Mouse (Mus musculus): Measurements from ENCODE around the gene E030030I06Rik. TPM values are rescaled to one million over a fixed set of nuclear protein-coding genes. Genes with fewer than 3 reads are reported as not detected.

The E030030I06Rik gene
- 11.4 to 24.7 TPM (median 14.4 TPM) in 4 replicates for total RNA-seq (2023; ENCODE audit: inconsistent age)

GRCm38 (mm10) chr10:22149073-22149690 lies at the start of gene E030030I06Rik:
Gene E030030I06Rik, minus strand, starts transcription at chr10:22149270.

DNA sequence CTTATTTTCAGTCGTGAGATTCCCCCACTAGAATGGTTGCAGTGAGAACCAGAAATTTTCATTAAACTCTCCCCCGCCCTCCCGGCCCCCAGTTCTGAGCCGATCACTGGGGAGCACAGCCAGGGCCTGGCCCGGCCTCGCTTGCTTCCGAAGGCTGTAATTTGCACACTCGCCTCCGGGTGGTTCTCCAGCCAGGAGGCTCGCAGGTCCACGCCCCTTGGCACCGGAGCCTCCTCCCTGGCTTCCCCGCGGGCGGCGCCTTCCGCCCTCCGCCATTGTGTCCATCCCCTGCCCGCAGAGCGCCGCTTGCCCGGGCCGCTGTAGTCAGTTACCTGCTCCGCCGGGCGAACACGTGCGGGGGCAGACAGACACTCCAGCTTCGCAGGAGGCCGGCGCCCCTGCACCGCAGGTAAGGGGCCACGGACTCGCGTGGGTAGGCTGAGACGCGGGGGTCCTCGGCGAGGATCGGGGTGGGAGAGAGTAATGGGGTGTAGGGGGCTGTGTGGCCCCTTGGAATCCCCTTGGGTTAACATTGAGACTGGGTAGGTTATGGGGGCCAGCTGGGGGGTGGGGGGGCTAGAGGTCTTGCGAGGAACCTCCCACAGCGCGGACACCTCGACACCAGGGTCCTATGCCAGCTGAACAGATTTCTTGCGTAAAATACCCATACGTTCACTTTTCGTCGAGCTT lies 9.4 kb upstream of the E030030I06Rik start, which contains the start of the genes Raet1e and H60b:
Gene Raet1e (plus strand): TSS at position 260 of the 690 bp plus-strand sequence.
Gene H60b (plus strand): TSS at position 277 of the 690 bp plus-strand sequence.

GRCm38 (mm10) chr10:22067979-22068378 lies 81.1 kb downstream of the E030030I06Rik start, which contains the start of gene 4930444G20Rik:
Gene 4930444G20Rik, minus strand, starts transcription at chr10:22068079.

Other genes starting within 250 kb of the E030030I06Rik start
- not detected in 4 replicates for gene 4930444G20Rik, start 81.2 kb downstream of the E030030I06Rik start, total RNA-seq (2023; ENCODE audit: inconsistent age)
- not detected in 4 replicates for gene Raet1e, start 9.3 kb upstream of the E030030I06Rik start, total RNA-seq (2023; ENCODE audit: inconsistent age)
- gene H60b, start 9.3 kb upstream of the E030030I06Rik start, total RNA-seq (2023; ENCODE audit: inconsistent age), result 0.54 TPM in 1 of 4 replicates, not detected in the others
- 0.54 to 0.64 TPM (median 0.54 TPM) in 3 of 4 replicates, not detected in the other for gene Raet1d, start 211.3 kb upstream of the E030030I06Rik start, total RNA-seq (2023; ENCODE audit: inconsistent age)

Data from B cell, adult (primary cell).